Mouse (Mus musculus) fat pad, adult 2 months (tissue): ENCODE measurements at regions not wholly inside any gene's neighbourhood (a gene's known extent, or its start where the extent isn't known, plus 50 kb on each side); places are given as distances from the start of the nearest gene placed in this dataset.

Experiments used
- DNase-seq: peaks from one replicate; pipeline ENCODE4 v3.0.0-alpha.2; 2011; ENCODE audit warnings: low read depth, low spot score; ENCODE audit errors: extremely low read depth

DNA sequence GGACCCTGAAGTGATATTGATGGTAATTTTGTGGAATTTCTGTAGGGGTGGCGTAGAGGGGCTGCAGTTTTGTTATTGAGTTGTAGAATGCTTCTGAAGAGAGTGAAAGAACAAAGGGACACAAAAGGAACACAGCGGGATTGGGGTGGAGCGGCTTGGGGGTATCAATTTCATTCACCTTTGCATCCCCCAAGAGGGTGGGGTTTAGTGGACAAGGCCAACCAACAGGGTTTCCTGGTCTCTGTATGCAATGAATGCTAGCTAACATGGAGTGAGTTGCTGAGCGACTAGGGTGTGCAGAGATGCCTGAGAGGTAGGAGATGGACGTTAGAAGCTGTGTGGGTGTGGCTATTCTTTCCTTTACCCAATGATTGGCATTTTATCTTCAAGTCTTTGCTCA lies 213.8 kb upstream of the Nr5a2 start:
- DNase-seq = no peak

DNA sequence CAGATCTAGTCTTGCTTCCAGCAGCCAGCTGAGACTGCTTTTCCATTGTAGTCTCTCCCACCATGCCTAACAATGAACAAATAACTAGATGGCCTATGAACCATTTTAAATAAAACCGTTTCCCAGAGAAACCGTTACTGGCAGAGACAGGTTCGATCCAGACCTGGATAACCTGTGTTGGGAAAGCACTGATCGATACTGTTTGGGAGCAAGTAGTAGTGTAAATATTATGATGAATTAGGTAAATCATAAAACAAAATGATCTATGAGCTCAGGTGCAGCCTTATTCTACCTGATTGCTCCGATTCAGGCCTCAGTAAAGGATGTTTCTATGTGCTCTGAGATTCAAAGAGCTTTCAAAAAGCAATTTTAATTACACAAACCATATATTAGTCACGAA lies 211.9 kb upstream of the Nr5a2 start:
- no peak for DNase-seq

DNA sequence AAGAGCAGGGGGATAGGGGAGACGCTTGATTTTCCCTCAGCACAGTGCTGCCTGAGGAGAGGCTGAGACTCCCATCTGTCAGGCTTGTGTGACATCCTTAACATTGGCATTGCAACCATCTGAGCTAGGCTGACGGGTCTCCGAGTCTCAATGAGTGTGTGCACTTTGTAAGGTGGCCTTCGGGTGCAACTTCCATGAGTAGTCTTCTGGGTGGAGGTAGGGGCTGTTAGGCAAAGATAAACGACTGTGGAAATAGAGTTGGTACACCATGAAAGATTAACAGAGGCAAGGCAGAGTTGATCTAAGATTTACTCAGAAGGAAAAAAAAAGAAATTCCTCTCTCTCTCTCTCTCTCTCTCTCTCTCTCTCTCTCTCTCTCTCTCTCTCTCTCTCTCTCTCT lies 211.2 kb upstream of the Nr5a2 start:
- DNase-seq = no peak

DNA sequence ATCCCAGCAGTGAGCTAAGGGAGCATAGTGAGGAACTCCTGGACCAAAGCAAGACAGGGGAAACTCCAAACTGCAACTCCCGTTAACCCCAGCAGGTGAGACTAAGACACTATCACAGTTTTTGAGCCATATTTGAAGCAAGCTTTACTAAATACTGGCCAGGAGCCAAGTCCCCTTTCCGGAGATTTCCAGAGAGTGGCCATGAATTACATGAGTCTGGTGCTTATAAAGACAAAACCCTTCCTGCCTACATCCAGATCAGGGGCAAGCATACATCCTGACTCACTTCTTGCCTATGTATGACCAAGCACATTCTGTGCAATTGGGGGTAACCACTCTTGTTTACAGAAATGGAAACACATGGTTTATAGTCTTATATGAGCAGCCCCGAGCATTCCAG lies 187.6 kb upstream of the Nr5a2 start:
- DNase-seq = no peak

DNA sequence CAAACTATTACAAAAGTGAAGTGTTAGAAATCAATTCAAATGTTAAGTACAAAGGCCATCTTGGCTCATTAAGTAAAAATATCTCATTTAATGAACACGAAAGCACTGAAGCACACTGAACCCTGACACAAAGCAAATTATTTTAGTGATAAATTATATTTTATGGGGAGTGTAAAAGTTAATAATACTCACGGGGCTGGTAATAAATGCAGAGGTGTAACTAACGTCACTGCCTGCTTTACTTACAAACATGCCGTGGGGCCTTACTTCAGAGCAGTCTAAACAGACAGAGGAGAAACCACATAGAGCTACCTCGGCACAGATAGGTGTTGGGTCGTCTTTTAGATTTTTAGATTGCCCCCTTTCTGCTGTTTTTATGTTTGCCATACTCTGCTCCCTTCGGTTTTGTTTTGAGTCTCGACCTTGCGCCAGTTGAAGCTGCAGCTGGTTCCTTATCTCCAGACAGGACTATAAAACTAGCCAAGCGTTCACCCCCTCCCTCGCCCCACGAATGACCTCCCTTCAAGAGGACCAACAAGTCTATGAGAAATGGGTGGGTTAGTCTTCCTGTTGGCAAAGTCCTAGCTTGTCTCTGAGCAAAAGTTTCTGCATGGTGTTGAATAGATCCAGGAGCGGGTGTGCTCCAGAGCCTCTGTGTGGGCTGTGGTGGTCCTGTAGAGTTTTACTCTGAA lies 181.8 kb upstream of the Nr5a2 start:
- no peak for DNase-seq

DNA sequence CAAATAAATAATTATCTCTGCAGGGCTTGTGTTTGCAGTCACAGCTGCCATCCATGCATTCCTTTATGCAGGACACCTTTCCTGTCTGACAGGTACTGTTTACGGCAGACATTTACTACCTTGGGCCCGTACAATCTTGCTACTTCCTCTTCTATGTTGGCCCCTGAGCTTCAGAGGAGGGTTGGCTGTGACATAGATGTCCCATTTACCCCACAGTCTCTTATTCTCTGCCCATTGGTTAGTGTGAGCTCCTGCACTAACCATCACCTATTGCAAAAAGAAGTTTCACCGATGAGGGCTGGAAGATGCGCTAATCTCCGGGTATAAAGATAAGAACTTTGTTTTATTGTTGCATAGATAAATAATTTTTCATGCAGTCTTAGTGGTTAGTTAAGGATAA lies 181.1 kb upstream of the Nr5a2 start:
- no peak for DNase-seq

DNA sequence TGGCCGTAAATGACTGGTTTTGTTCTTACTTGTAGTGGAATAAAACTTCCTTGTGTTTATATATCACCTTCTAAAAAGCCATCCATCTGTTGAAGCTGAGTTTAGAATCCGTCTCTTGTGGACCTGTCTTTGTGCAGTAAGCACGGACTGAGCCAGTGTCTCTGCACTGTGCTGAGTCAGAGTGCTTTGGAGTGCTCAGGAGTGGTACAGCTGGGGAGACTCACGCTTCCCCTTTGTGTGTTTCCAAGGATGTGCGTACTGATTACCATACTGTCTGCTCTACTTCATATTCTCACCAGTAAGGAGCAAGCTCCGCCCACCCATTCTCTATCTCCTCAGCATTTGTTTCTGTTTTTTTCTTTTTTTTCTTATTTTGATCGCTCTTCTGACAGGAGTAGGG lies 175.9 kb upstream of the Nr5a2 start:
- DNase-seq = no peak

DNA sequence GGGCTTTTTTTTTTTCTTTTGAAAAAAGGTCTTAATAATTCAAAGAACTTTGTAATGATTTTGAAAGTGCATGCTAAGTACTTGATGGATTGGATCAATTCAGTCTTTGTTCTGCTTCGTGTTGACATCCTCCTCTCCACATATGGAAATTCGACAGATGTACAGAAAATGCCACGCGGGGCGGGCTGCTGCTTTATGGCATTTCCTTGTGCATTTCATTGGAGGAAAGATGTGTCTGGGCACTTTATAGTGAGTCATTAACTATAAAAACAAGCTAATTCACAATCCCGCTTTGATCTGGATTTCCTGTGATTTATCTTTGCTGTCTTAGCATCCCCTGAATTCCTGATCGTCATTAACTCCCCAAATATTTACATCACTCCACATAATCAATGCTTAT lies 173.5 kb upstream of the Nr5a2 start:
- DNase-seq = no peak

DNA sequence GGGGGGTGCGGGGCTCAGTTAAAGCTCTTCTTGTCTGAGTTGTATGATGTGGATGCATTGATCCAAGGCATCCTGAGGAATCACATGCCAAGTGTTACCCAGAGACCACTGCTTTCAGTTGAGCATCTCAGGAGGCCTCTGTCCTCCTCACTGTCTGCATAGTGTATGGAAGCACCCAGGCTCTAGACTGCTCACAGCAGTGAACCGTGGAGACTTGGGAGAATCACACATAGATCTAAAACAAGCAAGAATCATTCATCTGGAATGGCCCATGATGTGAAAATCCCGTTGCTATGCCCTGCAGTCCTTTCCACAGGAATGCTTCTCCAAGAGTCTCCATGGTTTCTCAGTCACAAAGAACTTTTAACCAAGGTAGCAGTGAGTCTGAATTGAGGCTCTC lies 170.0 kb upstream of the Nr5a2 start:
- no peak for DNase-seq

GRCm38 (mm10) chr1:137129116-137129515 lies 168.9 kb upstream of the Nr5a2 start:
- no peak for DNase-seq

- DNase-seq = no peak
Observed at GRCm38 (mm10) chr1:137117866-137118265, 157.6 kb upstream of the Nr5a2 start.

GRCm38 (mm10) chr1:137106444-137106843 lies 146.2 kb upstream of the Nr5a2 start:
- no peak for DNase-seq

DNA sequence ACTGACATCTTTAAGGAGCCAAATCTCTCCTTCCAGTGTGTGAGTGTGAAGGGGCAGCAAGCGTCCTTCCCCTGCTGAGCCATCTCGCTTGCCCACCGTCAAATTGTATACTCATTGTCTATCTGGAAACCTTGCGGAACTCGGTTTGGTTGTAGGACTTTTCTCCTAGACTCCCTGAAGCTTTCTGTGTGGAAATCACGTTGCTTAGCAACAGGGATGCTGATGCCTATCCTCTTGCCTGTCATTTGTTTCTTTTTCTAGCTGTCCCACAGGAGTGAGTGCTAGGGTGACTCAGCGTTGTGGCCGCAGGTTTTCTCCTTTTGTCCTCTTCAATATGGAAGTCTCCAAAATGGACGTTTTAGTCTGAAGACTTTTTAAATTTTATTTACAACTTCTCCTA lies 131.5 kb upstream of the Nr5a2 start:
- DNase-seq = no peak

DNA sequence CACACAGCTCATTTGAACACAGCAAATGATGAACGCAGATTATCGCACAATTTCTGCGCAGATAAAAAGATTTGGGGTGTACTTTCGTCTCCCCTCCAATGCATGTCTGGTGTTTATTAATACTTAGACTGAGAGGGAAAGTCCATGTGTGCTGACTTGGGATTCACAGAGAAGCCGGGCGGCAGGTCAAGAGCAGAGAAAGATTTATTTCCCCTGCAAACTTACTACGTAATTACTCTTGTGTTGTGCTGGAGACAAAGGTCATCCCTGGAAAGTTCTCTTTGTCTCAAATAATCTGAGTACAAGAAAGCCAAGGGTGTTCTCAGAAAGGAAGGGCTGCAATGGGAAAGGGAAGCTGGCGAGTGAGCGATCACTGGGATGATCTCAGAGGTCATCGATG lies 127.9 kb upstream of the Nr5a2 start:
- no peak for DNase-seq

DNA sequence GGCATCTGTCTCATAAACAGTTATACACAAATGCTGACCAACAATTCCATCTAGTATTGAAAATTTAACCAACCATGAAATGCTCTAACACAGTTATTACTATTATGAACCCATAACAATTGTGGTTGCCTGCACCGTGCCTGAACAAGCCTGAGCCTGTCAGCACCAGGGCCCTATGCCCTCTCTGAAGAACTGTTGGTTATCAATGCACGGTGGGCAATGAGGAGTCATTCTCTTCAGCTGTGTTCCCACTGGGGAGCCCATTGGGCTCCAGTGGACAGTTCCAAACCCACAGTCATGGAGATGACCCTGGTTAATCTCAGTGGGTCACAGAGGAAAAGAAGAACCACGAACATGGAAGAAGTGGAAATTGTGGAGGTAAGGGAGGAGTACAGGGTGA lies 126.5 kb upstream of the Nr5a2 start:
- DNase-seq = no peak

DNA sequence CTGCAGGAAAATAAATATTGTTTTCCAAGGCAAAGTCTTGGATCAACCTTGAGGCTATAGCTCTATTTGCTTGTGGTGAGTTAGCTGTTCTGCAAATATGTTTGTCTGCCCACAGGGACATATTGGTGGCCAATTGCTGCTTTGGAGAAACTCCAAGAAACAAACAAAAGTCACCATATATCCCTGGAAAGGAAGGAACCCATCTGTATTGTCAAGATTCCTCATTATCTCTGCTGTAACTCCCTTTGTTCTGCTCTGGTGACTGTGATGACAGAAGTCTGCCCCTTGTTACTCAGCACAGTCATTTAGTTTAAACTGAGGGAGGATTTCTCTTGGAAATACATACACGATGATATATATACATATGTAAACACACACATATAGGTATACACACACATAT lies 123.3 kb upstream of the Nr5a2 start:
- DNase-seq = no peak

DNA sequence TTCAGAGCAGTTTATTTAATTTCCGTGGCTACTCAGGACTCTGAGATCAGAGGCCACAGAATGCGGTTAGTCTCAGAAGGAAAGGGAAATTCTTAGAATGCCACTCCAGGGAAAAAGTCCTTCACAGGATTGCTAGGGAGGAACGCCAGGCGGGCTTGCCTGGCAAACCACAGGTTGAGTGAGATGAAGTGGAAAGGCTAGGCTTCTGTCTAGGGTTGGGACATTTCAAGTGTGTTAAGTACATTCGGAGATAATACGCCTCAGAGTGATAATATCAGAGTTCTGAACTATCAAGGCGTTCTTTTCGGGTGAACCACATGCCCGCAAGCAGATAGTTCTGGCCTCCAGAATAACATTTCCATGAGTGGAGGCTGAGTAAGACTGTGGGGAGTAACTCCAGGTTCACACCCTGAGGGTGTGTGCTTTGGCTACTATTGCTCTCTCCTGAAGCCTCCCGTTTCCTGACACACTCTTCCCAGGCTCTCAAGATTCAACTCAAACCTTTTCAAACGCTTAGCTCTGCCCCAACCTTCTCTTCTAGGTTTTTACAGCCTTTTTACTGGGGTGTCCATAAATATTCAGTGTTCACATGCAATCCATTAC lies 119.3 kb upstream of the Nr5a2 start:
- DNase-seq = no peak

GRCm38 (mm10) chr1:137074787-137075186 lies 114.5 kb upstream of the Nr5a2 start:
- DNase-seq = no peak

GRCm38 (mm10) chr1:137073857-137074572 lies 113.8 kb upstream of the Nr5a2 start:
- no peak for DNase-seq

DNA sequence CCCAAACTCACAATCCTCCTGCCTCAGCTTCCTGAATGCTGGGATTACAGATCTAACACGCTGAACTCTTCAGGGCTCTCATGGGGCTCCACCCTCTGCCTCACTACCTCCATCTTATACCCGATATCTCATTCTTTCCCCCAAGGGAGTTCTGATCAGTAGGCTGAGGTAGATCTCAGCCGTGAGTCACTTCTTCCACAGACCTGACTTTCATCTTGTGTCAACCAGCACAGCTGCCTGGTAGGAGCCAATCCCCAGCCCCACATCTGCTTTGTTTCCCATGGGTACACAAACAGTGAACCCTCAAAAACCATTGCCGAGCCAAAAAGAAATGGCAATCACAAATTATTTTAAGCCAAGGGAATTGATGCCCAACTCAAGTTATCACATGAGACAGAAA lies 100.7 kb upstream of the Nr5a2 start:
- no peak for DNase-seq

GRCm38 (mm10) chr1:137053134-137053533 lies 92.9 kb upstream of the Nr5a2 start:
- no peak for DNase-seq

GRCm38 (mm10) chr1:137051515-137051914 lies 91.3 kb upstream of the Nr5a2 start:
- DNase-seq = no peak
